Mouse (Mus musculus) limb, embryonic 13.5 days (tissue): ENCODE measurements around the gene Optc. TPM values are rescaled to one million over a fixed set of nuclear protein-coding genes. Genes with fewer than 3 reads are reported as not detected.
A peak's percentile ranks its signal among the peaks of the same experiment; 100 is the strongest.

Experiments used
- ATAC-seq: fragments of 200-750 bp; cut with Nextera tagmentation; 2 replicates; pipeline ENCODE4 v1.8.0; 2017; ENCODE audit warnings: low read depth, moderate number of reproducible peaks, moderate TSS enrichment; ENCODE audit not compliant: low FRiP score
- H3K27ac ChIP-seq: fragments of 300-500 bp; sonication (generic); 2 replicates; pipeline ENCODE4 v1.5.1; 2015; ENCODE audit warnings: inconsistent platforms, mild to moderate bottlenecking, moderate library complexity
- H3K27me3 ChIP-seq: fragments of 300-500 bp; sonication (generic); 2 replicates; pipeline ENCODE4 v1.6.1; 2015; ENCODE audit warnings: mild to moderate bottlenecking, inconsistent platforms
- H3K36me3 ChIP-seq: fragments of 300-500 bp; sonication (generic); 2 replicates; pipeline ENCODE4 v1.6.1; 2015; ENCODE audit warnings: inconsistent platforms, mild to moderate bottlenecking, moderate library complexity
- H3K4me1 ChIP-seq: fragments of 300-500 bp; sonication (generic); 2 replicates; pipeline ENCODE4 v1.6.1; 2015; ENCODE audit warnings: inconsistent platforms
- H3K4me2 ChIP-seq: fragments of 300-500 bp; sonication (generic); replicated peaks from 2 replicates; pipeline ENCODE4 v1.6.1; 2015; ENCODE audit warnings: inconsistent platforms, mild to moderate bottlenecking, moderate library complexity
- H3K4me3 ChIP-seq: fragments of 300-500 bp; sonication (generic); 2 replicates; pipeline ENCODE4 v1.5.1; 2015; ENCODE audit warnings: moderate library complexity, mild to moderate bottlenecking, inconsistent platforms
- H3K9ac ChIP-seq: fragments of 300-500 bp; sonication (generic); 2 replicates; pipeline ENCODE4 v1.6.1; 2015; ENCODE audit warnings: mild to moderate bottlenecking, inconsistent platforms
- H3K9me3 ChIP-seq: fragments of 300-500 bp; sonication (generic); 2 replicates; pipeline ENCODE4 v1.6.1; 2016; ENCODE audit warnings: inconsistent platforms
- whole genome bisulfite sequencing: fragments of 180-500 bp; shearing (Covaris S2); methylation state at CpG from one replicate; pipeline ENCODE4 v1.1.7; 2015; 5-methylcytosine and 5-hydroxymethylcytosine counted together
- polyA plus RNA-seq: library from polyadenylated mRNA; unstranded; fragments of >200 nt; fragmentation: Nextera tagmentation; extraction: Ambion mirVana; gene quantifications from 2 replicates; pipeline ENCODE4 v1.2.1, GENCODE M21; 2015

Optc gene
- polyA plus RNA-seq, 1 experiment from 2014 or later: 0.81 TPM

- H3K27ac ChIP-seq: no peak overlapping the region
- no peak overlapping the region for H3K4me3 ChIP-seq
- peaks cover 9% of the 10 kb centered on the region; the same call in 1 of the 2 replicates for H3K27me3 ChIP-seq
- peaks cover 43% of the 10 kb centered on the region for H3K4me1 ChIP-seq
- no peaks in the 10 kb centered on the region for H3K36me3 ChIP-seq
- WGBS: 54% methylated on average over 8 of the region's 8 CpGs
- H3K9me3 ChIP-seq: no peaks in the 10 kb centered on the region
- no peak overlapping the region for H3K9ac ChIP-seq
- no peak for ATAC-seq
- H3K4me2 ChIP-seq: no peak overlapping the region; the same call in 1 of the 2 replicates
These were observed 8.0 kb upstream of the Optc start for GRCm38 (mm10) chr1:133915723-133916355.

GRCm38 (mm10) chr1:133915115-133915514, 7.3 kb upstream of the Optc start:
- 89% methylated on average over 13 of the region's 13 CpGs for WGBS

GRCm38 (mm10) chr1:133913018-133913417, 5.2 kb upstream of the Optc start:
- H3K27ac ChIP-seq: no peak overlapping the region
- H3K4me1 ChIP-seq: peaks cover 32% of the 10 kb centered on the region
- H3K9me3 ChIP-seq: no peaks in the 10 kb centered on the region
- H3K9ac ChIP-seq: no peak overlapping the region
- no peak for ATAC-seq
- WGBS: 84% methylated on average over 6 of the region's 6 CpGs
- H3K4me3 ChIP-seq: no peak overlapping the region
- peaks cover 17% of the 10 kb centered on the region for H3K27me3 ChIP-seq
- H3K4me2 ChIP-seq: no peak overlapping the region
- no peaks in the 10 kb centered on the region for H3K36me3 ChIP-seq

More at GRCm38 (mm10) chr1:133915115-133915514, 7.3 kb upstream of the Optc start:
- Histone ChIP-seq H3K36me3 (no peaks in the 10 kb centered on the region), H3K9me3 (no peaks in the 10 kb centered on the region), H3K4me1 (peaks cover 36% of the 10 kb centered on the region), H3K4me2 (no peak overlapping the region), H3K9ac (no peak overlapping the region), H3K27me3 (peaks cover 15% of the 10 kb centered on the region), H3K4me3 (no peak overlapping the region), H3K27ac (no peak overlapping the region)
- ATAC-seq: no peak

- Histone ChIP-seq H3K9ac (no peak overlapping the region), H3K36me3 (no peaks in the 10 kb centered on the region), H3K9me3 (no peaks in the 10 kb centered on the region), H3K27ac (no peak overlapping the region), H3K4me2 (no peak overlapping the region), H3K4me3 (no peak overlapping the region), H3K4me1 (peaks cover 38% of the 10 kb centered on the region), H3K27me3 (peaks cover 29% of the 10 kb centered on the region)
- no peak for ATAC-seq
- WGBS: 25% methylated on average over 4 of the region's 4 CpGs
These were observed 3.7 kb upstream of the Optc start for GRCm38 (mm10) chr1:133911456-133911855.

- Histone ChIP-seq H3K4me3 (no peak overlapping the region), H3K27me3 (peaks cover 33% of the 10 kb centered on the region), H3K4me2 (no peak overlapping the region), H3K36me3 (no peaks in the 10 kb centered on the region), H3K9me3 (no peaks in the 10 kb centered on the region), H3K27ac (no peak overlapping the region), H3K9ac (no peak overlapping the region), H3K4me1 (peaks cover 36% of the 10 kb centered on the region)
- WGBS: 56% methylated on average over 4 of the region's 4 CpGs
- no peak for ATAC-seq
These were observed 3.2 kb upstream of the Optc start for GRCm38 (mm10) chr1:133911008-133911407.

GRCm38 (mm10) chr1:133910108-133910507, 2.3 kb upstream of the Optc start:
- Histone ChIP-seq H3K9me3 (no peaks in the 10 kb centered on the region), H3K27me3 (peaks cover 34% of the 10 kb centered on the region), H3K27ac (no peak overlapping the region), H3K4me2 (no peak overlapping the region), H3K9ac (no peak overlapping the region), H3K4me3 (no peak overlapping the region), H3K4me1 (peaks cover 30% of the 10 kb centered on the region), H3K36me3 (no peaks in the 10 kb centered on the region)
- no peak for ATAC-seq
- WGBS: 82% methylated on average over 7 of the region's 7 CpGs

GRCm38 (mm10) chr1:133908659-133909575, 1.1 kb upstream of the Optc start:
- Histone ChIP-seq H3K9ac (peak overlapping the region; percentile 73), H3K4me3 (peak overlapping the region; percentile 47), H3K4me1 (peaks cover 30% of the 10 kb centered on the region), H3K27me3 (peaks cover 34% of the 10 kb centered on the region), H3K36me3 (no peaks in the 10 kb centered on the region), H3K9me3 (no peaks in the 10 kb centered on the region), H3K27ac (peak overlapping the region; percentile 58; the same call in 1 of the 2 replicates), H3K4me2 (peak overlapping the region; percentile 91)
- WGBS: 12% methylated on average over 27 of the region's 27 CpGs
- ATAC-seq: peak; percentile 29; the same call in 1 of the 2 replicates

- Histone ChIP-seq H3K36me3 (no peaks in the 10 kb centered on the region), H3K27ac (no peak overlapping the region), H3K9ac (no peak overlapping the region), H3K4me2 (peak overlapping the region; percentile 31; the same call in 1 of the 2 replicates), H3K4me1 (peaks cover 30% of the 10 kb centered on the region), H3K9me3 (no peaks in the 10 kb centered on the region), H3K4me3 (no peak overlapping the region), H3K27me3 (peaks cover 39% of the 10 kb centered on the region)
- WGBS: 17% methylated on average over 12 of the region's 12 CpGs
- no peak for ATAC-seq
These were observed 1.4 kb downstream of the Optc start for GRCm38 (mm10) chr1:133906420-133906819.

- no peak for ATAC-seq
- Histone ChIP-seq H3K4me1 (0 out of 2 replicates have a peak, but pooled peaks cover 3% of the 10 kb centered on the region), H3K36me3 (no peaks in the 10 kb centered on the region), H3K4me2 (no peak overlapping the region), H3K9me3 (no peaks in the 10 kb centered on the region), H3K27me3 (0 out of 2 replicates have a peak, but pooled peaks cover 5% of the 10 kb centered on the region), H3K9ac (no peak overlapping the region), H3K4me3 (no peak overlapping the region), H3K27ac (no peak overlapping the region)
- WGBS: 73% methylated on average over 9 of the region's 9 CpGs
These were observed 7.0 kb downstream of the Optc start for GRCm38 (mm10) chr1:133900825-133901224.

- H3K4me1 ChIP-seq: 0 out of 2 replicates have a peak, but pooled peaks cover 9% of the 10 kb centered on the region
- H3K36me3 ChIP-seq: no peaks in the 10 kb centered on the region
- 0 out of 2 replicates have a peak, but pooled peaks cover 5% of the 10 kb centered on the region for H3K27me3 ChIP-seq
- no peak overlapping the region for H3K9ac ChIP-seq
- H3K27ac ChIP-seq: no peak overlapping the region
- ATAC-seq: no peak
- H3K9me3 ChIP-seq: no peaks in the 10 kb centered on the region
- H3K4me2 ChIP-seq: no peak overlapping the region
- no peak overlapping the region for H3K4me3 ChIP-seq
- WGBS: 71% methylated on average over 9 of the region's 9 CpGs
These were observed 8.7 kb downstream of the Optc start for GRCm38 (mm10) chr1:133899043-133899542.

GRCm38 (mm10) chr1:133897293-133897692, 10.5 kb downstream of the Optc start:
- H3K4me1 ChIP-seq: peaks cover 22% of the 10 kb centered on the region
- H3K27me3 ChIP-seq: no peaks in the 10 kb centered on the region
- no peak overlapping the region for H3K9ac ChIP-seq
- ATAC-seq: no peak
- 69% methylated on average over 6 of the region's 6 CpGs for WGBS
- no peak overlapping the region for H3K27ac ChIP-seq
- no peak overlapping the region for H3K4me2 ChIP-seq
- no peak overlapping the region for H3K4me3 ChIP-seq
- no peaks in the 10 kb centered on the region for H3K9me3 ChIP-seq
- H3K36me3 ChIP-seq: no peaks in the 10 kb centered on the region

GRCm38 (mm10) chr1:133891489-133891888, 16.3 kb downstream of the Optc start:
- Histone ChIP-seq H3K9ac (no peak overlapping the region), H3K36me3 (no peaks in the 10 kb centered on the region), H3K4me2 (no peak overlapping the region), H3K27me3 (peaks cover 19% of the 10 kb centered on the region), H3K9me3 (no peaks in the 10 kb centered on the region), H3K27ac (no peak overlapping the region), H3K4me3 (no peak overlapping the region), H3K4me1 (peaks cover 69% of the 10 kb centered on the region)
- 13% methylated on average over 5 of the region's 5 CpGs for whole genome bisulfite sequencing
- no peak for ATAC-seq
